Mouse (Mus musculus) midbrain, embryonic 12.5 days (tissue): ENCODE data around the gene Ssh3. TPM values are rescaled to one million over a fixed set of nuclear protein-coding genes. Genes with fewer than 3 reads are reported as not detected.

Experiments
- ATAC-seq: fragments of 200-750 bp; cut with Nextera tagmentation; 2 replicates; pipeline ENCODE4 v1.8.0; 2017; ENCODE audit warnings: low read depth, moderate TSS enrichment, moderate library complexity; ENCODE audit not compliant: low FRiP score
- H3K27ac ChIP-seq: fragments of 300-500 bp; sonication (generic); replicated peaks from 2 replicates; pipeline ENCODE4 v1.5.1; 2016; ENCODE audit warnings: mild to moderate bottlenecking
- H3K27me3 ChIP-seq: fragments of 300-500 bp; sonication (generic); 2 replicates; pipeline ENCODE4 v1.6.1; 2016; ENCODE audit warnings: mild to moderate bottlenecking
- H3K36me3 ChIP-seq: fragments of 300-500 bp; sonication (generic); 2 replicates; pipeline ENCODE4 v1.6.1; 2016
- H3K4me1 ChIP-seq: fragments of 300-500 bp; sonication (generic); 2 replicates; pipeline ENCODE4 v1.6.1; 2016
- H3K4me2 ChIP-seq: fragments of 300-500 bp; sonication (generic); replicated peaks from 2 replicates; pipeline ENCODE4 v1.6.1; 2016; ENCODE audit warnings: mild to moderate bottlenecking, moderate library complexity
- H3K4me3 ChIP-seq: fragments of 300-500 bp; sonication (generic); 2 replicates; pipeline ENCODE4 v1.5.1; 2016; ENCODE audit warnings: mild to moderate bottlenecking
- H3K9ac ChIP-seq: fragments of 300-500 bp; sonication (generic); replicated peaks from 2 replicates; pipeline ENCODE4 v1.6.1; 2016; ENCODE audit warnings: mild to moderate bottlenecking, moderate library complexity
- H3K9me3 ChIP-seq: fragments of 300-500 bp; sonication (generic); 2 replicates; pipeline ENCODE4 v1.6.1; 2016; ENCODE audit warnings: mild to moderate bottlenecking
- WGBS: fragments of 180-500 bp; shearing (Covaris S2); methylation state at CpG from one replicate; pipeline ENCODE4 v1.1.7; 2016; 5-methylcytosine and 5-hydroxymethylcytosine counted together
- polyA plus RNA-seq: library from polyadenylated mRNA; unstranded; fragments of >200 nt; fragmentation: Nextera tagmentation; extraction: Ambion mirVana; gene quantifications from 2 replicates; pipeline ENCODE4 v1.2.1, GENCODE M21; 2016

Gene Ssh3
- polyA plus RNA-seq, 1 experiment from 2014 or later = 7.5 TPM

- 67% methylated on average over 2 of the region's 2 CpGs for WGBS
- no peaks in the 10 kb centered on the region for H3K36me3 ChIP-seq
- peaks cover 40% of the 10 kb centered on the region for H3K27me3 ChIP-seq
- H3K4me2 ChIP-seq = peak overlapping the region; percentile 88
- H3K9me3 ChIP-seq = no peaks in the 10 kb centered on the region
- peak overlapping the region; percentile 60 for H3K4me3 ChIP-seq
- peak overlapping the region; percentile 60; the same call in 1 of the 2 replicates for H3K27ac ChIP-seq
- H3K4me1 ChIP-seq = peaks cover 12% of the 10 kb centered on the region
- no peak for ATAC-seq
- H3K9ac ChIP-seq = peak overlapping the region; percentile 68
These were observed 36.8 kb downstream of the Ssh3 start for GRCm38 (mm10) chr19:4232186-4232572.

- WGBS = 13% methylated on average over 26 of the region's 26 CpGs
- peak within 1 kb of the TSS; percentile 88 for H3K4me2 ChIP-seq
- H3K9me3 ChIP-seq = no peaks in the 10 kb centered on the region
- H3K4me3 ChIP-seq = peak within 1 kb of the TSS; percentile 60
- ATAC-seq = peak; percentile 90
- H3K27ac ChIP-seq = peak within 1 kb of the TSS; percentile 60; the same call in 1 of the 2 replicates
- no peaks in the 10 kb centered on the region for H3K36me3 ChIP-seq
- peaks cover 44% of the 10 kb centered on the region for H3K27me3 ChIP-seq
- H3K9ac ChIP-seq = peak within 1 kb of the TSS; percentile 68
- H3K4me1 ChIP-seq = peaks cover 12% of the 10 kb centered on the region
These were observed 37.5 kb downstream of the Ssh3 start, which contains the start of gene Pold4 for GRCm38 (mm10) chr19:4231253-4232185. Gene Pold4, plus strand, starts transcription at chr19:4231899.

GRCm38 (mm10) chr19:4230415-4230814 lies 38.6 kb downstream of the Ssh3 start:
- Histone ChIP-seq H3K9me3 (no peaks in the 10 kb centered on the region), H3K36me3 (no peaks in the 10 kb centered on the region), H3K4me2 (no peak overlapping the region), H3K4me1 (peaks cover 12% of the 10 kb centered on the region), H3K4me3 (no peak overlapping the region), H3K27me3 (peaks cover 48% of the 10 kb centered on the region), H3K27ac (no peak overlapping the region), H3K9ac (no peak overlapping the region)
- WGBS = 70% methylated on average over 8 of the region's 8 CpGs
- no peak for ATAC-seq

- no peak for ATAC-seq
- no peak overlapping the region for H3K4me3 ChIP-seq
- H3K27me3 ChIP-seq = peaks cover 47% of the 10 kb centered on the region
- H3K9ac ChIP-seq = 0 out of 2 replicates have a peak overlapping the region, but pooled peaks have one; percentile 7
- peaks cover 12% of the 10 kb centered on the region for H3K4me1 ChIP-seq
- no peak overlapping the region for H3K4me2 ChIP-seq
- no peaks in the 10 kb centered on the region for H3K9me3 ChIP-seq
- no peak overlapping the region for H3K27ac ChIP-seq
- H3K36me3 ChIP-seq = no peaks in the 10 kb centered on the region
- WGBS = 50% methylated on average over 9 of the region's 9 CpGs
These were observed 39.4 kb downstream of the Ssh3 start for GRCm38 (mm10) chr19:4229451-4230076.

- peaks cover 42% of the 10 kb centered on the region for H3K27me3 ChIP-seq
- no peak overlapping the region for H3K4me2 ChIP-seq
- H3K4me1 ChIP-seq = peaks cover 12% of the 10 kb centered on the region
- no peak overlapping the region for H3K4me3 ChIP-seq
- no peaks in the 10 kb centered on the region for H3K36me3 ChIP-seq
- no peak for ATAC-seq
- H3K9me3 ChIP-seq = no peaks in the 10 kb centered on the region
- WGBS = 72% methylated on average over 4 of the region's 4 CpGs
- no peak overlapping the region for H3K27ac ChIP-seq
- no peak overlapping the region for H3K9ac ChIP-seq
These were observed 40.1 kb downstream of the Ssh3 start for GRCm38 (mm10) chr19:4228891-4229290.

- Histone ChIP-seq H3K9me3 (no peaks in the 10 kb centered on the region), H3K4me2 (no peak overlapping the region), H3K27me3 (peaks cover 38% of the 10 kb centered on the region), H3K4me3 (no peak overlapping the region), H3K36me3 (no peaks in the 10 kb centered on the region), H3K4me1 (peaks cover 12% of the 10 kb centered on the region), H3K27ac (no peak overlapping the region), H3K9ac (no peak overlapping the region)
- WGBS = 23% methylated on average over 8 of the region's 8 CpGs
- ATAC-seq = no peak
These were observed 40.9 kb downstream of the Ssh3 start for GRCm38 (mm10) chr19:4227894-4228678.

- H3K27me3 ChIP-seq = peaks cover 40% of the 10 kb centered on the region
- no peak overlapping the region for H3K27ac ChIP-seq
- 76% methylated on average over 5 of the region's 5 CpGs for WGBS
- H3K4me1 ChIP-seq = peaks cover 9% of the 10 kb centered on the region
- H3K9ac ChIP-seq = no peak overlapping the region
- no peaks in the 10 kb centered on the region for H3K9me3 ChIP-seq
- no peak overlapping the region for H3K4me3 ChIP-seq
- H3K36me3 ChIP-seq = no peaks in the 10 kb centered on the region
- no peak overlapping the region for H3K4me2 ChIP-seq
- ATAC-seq = no peak
These were observed 41.5 kb downstream of the Ssh3 start for GRCm38 (mm10) chr19:4227446-4227845.

GRCm38 (mm10) chr19:4226779-4227178 lies 42.2 kb downstream of the Ssh3 start:
- no peak for ATAC-seq
- Histone ChIP-seq H3K36me3 (no peaks in the 10 kb centered on the region), H3K27me3 (peaks cover 43% of the 10 kb centered on the region), H3K4me3 (no peak overlapping the region), H3K9me3 (no peaks in the 10 kb centered on the region), H3K4me2 (no peak overlapping the region), H3K27ac (no peak overlapping the region), H3K4me1 (peaks cover 4% of the 10 kb centered on the region), H3K9ac (no peak overlapping the region)
- WGBS = 84% methylated on average over 7 of the region's 7 CpGs

- Histone ChIP-seq H3K27me3 (peaks cover 46% of the 10 kb centered on the region), H3K4me3 (no peak overlapping the region), H3K36me3 (no peaks in the 10 kb centered on the region), H3K9ac (no peak overlapping the region), H3K9me3 (no peaks in the 10 kb centered on the region), H3K4me2 (no peak overlapping the region), H3K27ac (no peak overlapping the region), H3K4me1 (peaks cover 11% of the 10 kb centered on the region; the same call in 1 of the 2 replicates)
- no peak for ATAC-seq
- WGBS = 85% methylated on average over 11 of the region's 11 CpGs
These were observed 46.8 kb downstream of the Ssh3 start for GRCm38 (mm10) chr19:4222165-4222564.

GRCm38 (mm10) chr19:4220957-4221743 lies 47.8 kb downstream of the Ssh3 start:
- H3K9me3 ChIP-seq = no peaks in the 10 kb centered on the region
- ATAC-seq = no peak
- WGBS = 55% methylated on average over 11 of the region's 14 CpGs
- H3K27me3 ChIP-seq = peaks cover 50% of the 10 kb centered on the region
- H3K4me1 ChIP-seq = peaks cover 17% of the 10 kb centered on the region
- no peak overlapping the region for H3K27ac ChIP-seq
- no peak overlapping the region for H3K4me2 ChIP-seq
- no peak overlapping the region; the same call in 1 of the 2 replicates for H3K9ac ChIP-seq
- H3K4me3 ChIP-seq = no peak overlapping the region
- H3K36me3 ChIP-seq = no peaks in the 10 kb centered on the region

GRCm38 (mm10) chr19:4220416-4220815 lies 48.6 kb downstream of the Ssh3 start:
- H3K9me3 ChIP-seq = no peaks in the 10 kb centered on the region
- no peak overlapping the region for H3K27ac ChIP-seq
- ATAC-seq = no peak
- H3K9ac ChIP-seq = no peak overlapping the region; the same call in 1 of the 2 replicates
- H3K4me2 ChIP-seq = no peak overlapping the region
- H3K27me3 ChIP-seq = peaks cover 54% of the 10 kb centered on the region
- H3K4me3 ChIP-seq = no peak overlapping the region
- WGBS = 71% methylated on average over 4 of the region's 4 CpGs
- H3K36me3 ChIP-seq = no peaks in the 10 kb centered on the region
- peaks cover 20% of the 10 kb centered on the region for H3K4me1 ChIP-seq
